Mouse (Mus musculus) left cerebral cortex, adult 2 months (tissue): ENCODE results near the gene Ccdc85c. TPM values are rescaled to one million over a fixed set of nuclear protein-coding genes. Genes with fewer than 3 reads are reported as not detected.

Experiments
- DNase-seq, 2 experiments: peaks; one replicate each; pipeline ENCODE4 v3.0.0; 2021 to 2022; ENCODE audit warnings: low spot score in 2 of 2, mixed read lengths in 1 of 2; ENCODE audit errors: extremely low spot score in 1 of 2
- H3K27ac ChIP-seq: fragments of 200-600 bp; 2 replicates; pipeline ENCODE4 v1.8.1; 2022
- H3K4me3 ChIP-seq: fragments of 200-600 bp; 2 replicates; pipeline ENCODE4 v1.8.1; 2022
- CTCF ChIP-seq: fragments of 200-600 bp; IDR thresholded peaks from 2 replicates; pipeline ENCODE4 v1.8.1; 2022; ENCODE audit warnings: antibody characterized with exemption, mild to moderate bottlenecking, moderate library complexity
- intact Hi-C: fragments of 180-260 bp; cut with DNase I; formaldehyde crosslinking; loops from one replicate; pipeline ENCODE4 v1.15.1; 2025
- total RNA-seq, 2 experiments: library from RNA; stranded (reverse); gene quantifications; 2 replicates each; pipeline ENCODE4 v1.2.3; 2021

Ccdc85c gene
- total RNA-seq, 2 experiments from 2014 or later = 73.7 to 79.3 TPM

- TF ChIP-seq CTCF = no peak
- intact Hi-C loops = no loop called here
- Histone ChIP-seq H3K4me3 (no peak overlapping the region), H3K27ac (no peak overlapping the region)
- no peak for DNase-seq
Measured at GRCm38 (mm10) chr12:108310041-108310440, 34.8 kb upstream of the Ccdc85c start.

GRCm38 (mm10) chr12:108309116-108309794 is 34.0 kb upstream of the Ccdc85c start:
- no peak for TF ChIP-seq CTCF

GRCm38 (mm10) chr12:108308363-108308856 is 33.2 kb upstream of the Ccdc85c start:
- no peak for TF ChIP-seq CTCF
- intact Hi-C loops = no loop called here
- H3K27ac ChIP-seq = no peak overlapping the region
- DNase-seq = no peak
- no peak overlapping the region for H3K4me3 ChIP-seq

More at GRCm38 (mm10) chr12:108309116-108309794, 34.0 kb upstream of the Ccdc85c start:
- DNase-seq = no peak
- no peak overlapping the region for H3K4me3 ChIP-seq
- no peak overlapping the region for H3K27ac ChIP-seq
- intact Hi-C loops = no loop called here

- DNase-seq = peak; percentile 44 to 71
- intact Hi-C loops = no loop called here
- TF ChIP-seq CTCF = peak; percentile 80
- Histone ChIP-seq H3K27ac (no peak overlapping the region), H3K4me3 (no peak overlapping the region)
Measured at GRCm38 (mm10) chr12:108307553-108307952, 32.3 kb upstream of the Ccdc85c start.

GRCm38 (mm10) chr12:108305812-108306794 is 30.9 kb upstream of the Ccdc85c start, which contains the start of gene Hhipl1:
Hhipl1 (plus strand) TSS chr12:108306270.
- peak; percentile 7; the same call in 1 of the 2 replicates for TF ChIP-seq CTCF
- intact Hi-C loops = no loop called here
- peak in 1 of 2 experiments; percentile 42 for DNase-seq
- peak within 1 kb of the TSS; percentile 56 for H3K4me3 ChIP-seq
- peak within 1 kb of the TSS; percentile 65 for H3K27ac ChIP-seq

- no peak overlapping the region for H3K27ac ChIP-seq
- TF ChIP-seq CTCF = no peak
- intact Hi-C loops = no loop called here
- DNase-seq = no peak
- no peak overlapping the region for H3K4me3 ChIP-seq
Measured at GRCm38 (mm10) chr12:108305172-108305571, 29.9 kb upstream of the Ccdc85c start.

- no peak for DNase-seq
- intact Hi-C loops = no loop called here
- Histone ChIP-seq H3K4me3 (no peak overlapping the region), H3K27ac (no peak overlapping the region)
- TF ChIP-seq CTCF = no peak
Measured at GRCm38 (mm10) chr12:108303778-108304365, 28.6 kb upstream of the Ccdc85c start.

GRCm38 (mm10) chr12:108301006-108301405 is 25.8 kb upstream of the Ccdc85c start:
- DNase-seq = no peak
- intact Hi-C loops = no loop called here
- Histone ChIP-seq H3K4me3 (no peak overlapping the region), H3K27ac (no peak overlapping the region)
- TF ChIP-seq CTCF = no peak

- no peak for DNase-seq
- intact Hi-C loops = no loop called here
- H3K4me3 ChIP-seq = no peak overlapping the region
- TF ChIP-seq CTCF = peak; percentile 38
- H3K27ac ChIP-seq = no peak overlapping the region
Measured at GRCm38 (mm10) chr12:108297033-108297432, 21.8 kb upstream of the Ccdc85c start.

- no peak for TF ChIP-seq CTCF
- intact Hi-C loops = no loop called here
- no peak for DNase-seq
- H3K4me3 ChIP-seq = no peak overlapping the region
- no peak overlapping the region for H3K27ac ChIP-seq
Measured at GRCm38 (mm10) chr12:108294620-108295019, 19.4 kb upstream of the Ccdc85c start.

GRCm38 (mm10) chr12:108292957-108293356 is 17.7 kb upstream of the Ccdc85c start:
- Histone ChIP-seq H3K4me3 (no peak overlapping the region), H3K27ac (no peak overlapping the region)
- DNase-seq = peak; percentile 66 to 72
- intact Hi-C loops = loop anchor here (1.0 kb wide), 2 partner anchors 76 to 84 kb away; no protein-coding TSS in a partner anchor
- TF ChIP-seq CTCF = peak; percentile 95

GRCm38 (mm10) chr12:108292419-108292818 is 17.2 kb upstream of the Ccdc85c start:
- H3K27ac ChIP-seq = no peak overlapping the region
- no peak for TF ChIP-seq CTCF
- intact Hi-C loops = no loop called here
- H3K4me3 ChIP-seq = no peak overlapping the region
- DNase-seq = no peak
